Comparison of ENCODE assay signal across 9 mouse cellular contexts in the genomic region with DNA sequence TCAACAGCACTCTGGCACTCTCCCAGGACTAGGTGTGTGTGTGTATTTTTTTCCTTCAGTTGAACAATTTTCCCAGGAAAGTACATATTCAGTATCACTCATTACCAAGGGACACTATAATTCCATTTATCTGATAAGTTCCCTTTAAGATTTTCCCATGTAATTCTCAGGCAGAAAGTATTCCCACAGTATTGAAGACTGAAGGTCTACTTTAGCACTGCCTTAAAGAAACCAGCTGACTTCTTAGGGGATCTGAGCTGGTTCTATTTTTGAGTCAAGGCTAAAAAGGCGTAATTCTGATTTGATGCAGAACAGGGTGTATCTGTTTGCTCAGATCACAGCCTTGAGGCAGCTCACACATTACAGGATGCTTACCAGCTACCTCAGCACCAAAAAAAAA. TPM values are rescaled to one million over a fixed set of nuclear protein-coding genes. Genes with fewer than 3 reads are reported as not detected.
A peak's percentile ranks its signal among the peaks of the same experiment; 100 is the strongest.
DNase-seq lines count a peak whose midpoint lies in the region; ATAC-seq lines count a peak whose summit lies in the region.
"Had no signal": no experiment of that assay in that cellular context is flagged by ENCODE, and none has a peak within 500 bp of the region (broad histone marks: within the 10 kb centered on the region; RNA-seq: fewer than 3 reads in every experiment).

No protein-coding gene starts in this region.

- ATAC-seq in kidney, embryonic 16.5 days (ENCODE audit: low FRiP score, low TSS enrichment): no peak
- ATAC-seq in embryonic facial prominence, embryonic 11.5 days (replicated peaks; ENCODE audit: insufficient number of reproducible peaks, low FRiP score, low TSS enrichment, low read depth): no peak
- no peak for ATAC-seq in hindbrain, embryonic 16.5 days
- no peak for ATAC-seq in midbrain, embryonic 14.5 days (ENCODE audit: low FRiP score, low TSS enrichment)
- ATAC-seq: Patski had no signal

- peaks cover 24% of the 10 kb centered on the region for H3K4me1 ChIP-seq in kidney, embryonic 16.5 days (ENCODE audit: insufficient read depth, low read length)
- no peaks in the 10 kb centered on the region for H3K4me1 ChIP-seq in embryonic facial prominence, embryonic 11.5 days (ENCODE audit: control insufficient read depth, insufficient read depth, low read length)
- peaks cover 26% of the 10 kb centered on the region for H3K4me1 ChIP-seq in hindbrain, embryonic 16.5 days (ENCODE audit: control insufficient read depth, insufficient read depth, low read depth, low read length)
- peaks cover 35% of the 10 kb centered on the region for H3K4me1 ChIP-seq in midbrain, embryonic 14.5 days (ENCODE audit: control insufficient read depth, insufficient read depth, low read length)

- no peaks in the 10 kb centered on the region for H3K9me3 ChIP-seq in kidney, embryonic 16.5 days (ENCODE audit: low read length)
- H3K9me3 ChIP-seq in embryonic facial prominence, embryonic 11.5 days (replicated peaks; ENCODE audit: control insufficient read depth, low read length): no peaks in the 10 kb centered on the region
- H3K9me3 ChIP-seq in hindbrain, embryonic 16.5 days (ENCODE audit: control insufficient read depth, low read length): no peaks in the 10 kb centered on the region
- H3K9me3 ChIP-seq in midbrain, embryonic 14.5 days (ENCODE audit: control insufficient read depth, low read length): no peaks in the 10 kb centered on the region

- peak overlapping the region; percentile 58; the same call in 1 of the 2 replicates for H3K9ac ChIP-seq in kidney, embryonic 16.5 days (replicated peaks; ENCODE audit: low read length)
- H3K9ac ChIP-seq in embryonic facial prominence, embryonic 11.5 days (replicated peaks; ENCODE audit: low read length): no peak overlapping the region
- no peak overlapping the region for H3K9ac ChIP-seq in hindbrain, embryonic 16.5 days (ENCODE audit: low read depth, low read length)
- H3K9ac ChIP-seq in midbrain, embryonic 14.5 days (replicated peaks; ENCODE audit: low read length): peak overlapping the region; percentile 42; the same call in 1 of the 2 replicates

- H3K27ac ChIP-seq in kidney, embryonic 16.5 days (ENCODE audit: low read length): no peak overlapping the region
- no peak overlapping the region for H3K27ac ChIP-seq in embryonic facial prominence, embryonic 11.5 days (replicated peaks; ENCODE audit: low read depth, low read length)
- no peak overlapping the region for H3K27ac ChIP-seq in hindbrain, embryonic 16.5 days (ENCODE audit: low read depth, low read length)
- no peak overlapping the region for H3K27ac ChIP-seq in midbrain, embryonic 14.5 days (replicated peaks; ENCODE audit: low read depth, low read length)

- H3K27me3 ChIP-seq in kidney, embryonic 16.5 days (ENCODE audit: insufficient read depth, low read length): no peaks in the 10 kb centered on the region
- no peaks in the 10 kb centered on the region for H3K27me3 ChIP-seq in embryonic facial prominence, embryonic 11.5 days (ENCODE audit: control insufficient read depth, insufficient read depth, low read length)
- H3K27me3 ChIP-seq in hindbrain, embryonic 16.5 days (replicated peaks; ENCODE audit: control insufficient read depth, insufficient read depth, low read length): no peaks in the 10 kb centered on the region
- H3K27me3 ChIP-seq in midbrain, embryonic 14.5 days (ENCODE audit: control insufficient read depth, insufficient read depth, low read length): no peaks in the 10 kb centered on the region
- H3K27me3 ChIP-seq: Patski had no signal

- no peak for DNase-seq in kidney, adult 8-10 months
- DNase-seq in embryonic facial prominence, embryonic 11.5 days (ENCODE audit: low spot score): no peak
- no peak for DNase-seq in midbrain, embryonic 14.5 days
- no peak for DNase-seq in embryo, embryonic 11 days
- DNase-seq in B cell, adult 2 months: no peak
- DNase-seq in frontal cortex, postnatal 10 days (ENCODE audit: low spot score in 2 of 2): no peak

- WGBS in kidney, embryonic 16.5 days: 45% methylated on average over 1 of the region's 1 CpGs
- WGBS in embryonic facial prominence, embryonic 11.5 days: 76% methylated on average over 1 of the region's 1 CpGs
- WGBS in hindbrain, embryonic 16.5 days: 65% methylated on average over 1 of the region's 1 CpGs
- 45% methylated on average over 1 of the region's 1 CpGs for WGBS in midbrain, embryonic 14.5 days

- H3K36me3 ChIP-seq in kidney, embryonic 16.5 days (ENCODE audit: insufficient read depth, low read length): peaks cover 32% of the 10 kb centered on the region
- H3K36me3 ChIP-seq in embryonic facial prominence, embryonic 11.5 days (replicated peaks; ENCODE audit: control insufficient read depth, insufficient read depth, low read depth, low read length): no peaks in the 10 kb centered on the region; the same call in none of the 2 replicates
- peaks cover 10% of the 10 kb centered on the region for H3K36me3 ChIP-seq in hindbrain, embryonic 16.5 days (ENCODE audit: control insufficient read depth, insufficient read depth, low read length)
- peaks cover 28% of the 10 kb centered on the region for H3K36me3 ChIP-seq in midbrain, embryonic 14.5 days (ENCODE audit: control insufficient read depth, insufficient read depth, low read length)

- H3K4me3 ChIP-seq in kidney, embryonic 16.5 days (ENCODE audit: low read length): peak overlapping the region; percentile 40
- H3K4me3 ChIP-seq in embryonic facial prominence, embryonic 11.5 days (ENCODE audit: low read depth, low read length): peak overlapping the region; percentile 24
- peak overlapping the region; percentile 25 for H3K4me3 ChIP-seq in hindbrain, embryonic 16.5 days (ENCODE audit: low read length)
- H3K4me3 ChIP-seq in midbrain, embryonic 14.5 days (replicated peaks; ENCODE audit: low read depth, low read length): peak overlapping the region; percentile 26

- H3K4me2 ChIP-seq in kidney, embryonic 16.5 days (replicated peaks; ENCODE audit: low read depth, low read length): peak overlapping the region; percentile 57
- H3K4me2 ChIP-seq in embryonic facial prominence, embryonic 11.5 days (ENCODE audit: low read depth, low read length): peak overlapping the region; percentile 43
- H3K4me2 ChIP-seq in hindbrain, embryonic 16.5 days (ENCODE audit: low read length): peak overlapping the region; percentile 57
- peak overlapping the region; percentile 93 for H3K4me2 ChIP-seq in midbrain, embryonic 14.5 days (ENCODE audit: low read length)

RNA-seq across cellular contexts. Expression of gene Gm26566, which starts 2.9 kb away (rescaled TPM):
- 1.3 and 1.4 TPM in 2 replicates for polyA plus RNA-seq in kidney, embryonic 16.5 days (2015; fragmentation: Nextera tagmentation; extraction: Ambion mirVana)
- polyA plus RNA-seq in embryonic facial prominence, embryonic 11.5 days (2014; fragmentation: Nextera tagmentation; extraction: Ambion mirVana): 1.6 and 1.7 TPM in 2 replicates
- 1.3 and 1.5 TPM in 2 replicates for polyA plus RNA-seq in hindbrain, embryonic 16.5 days (2015; fragmentation: Nextera tagmentation; extraction: Ambion mirVana)
- polyA plus RNA-seq in midbrain, embryonic 14.5 days (2014; fragmentation: Nextera tagmentation; extraction: Ambion mirVana): 1.8 and 2.2 TPM in 2 replicates

RNA-seq across cellular contexts. Expression of gene Klhl9, which starts 3.5 kb away (rescaled TPM):
- 95.4 and 97.6 TPM in 2 replicates for polyA plus RNA-seq in kidney, embryonic 16.5 days (2015; fragmentation: Nextera tagmentation; extraction: Ambion mirVana)
- polyA plus RNA-seq in embryonic facial prominence, embryonic 11.5 days (2014; fragmentation: Nextera tagmentation; extraction: Ambion mirVana): 162 and 180 TPM in 2 replicates
- 90.3 and 104 TPM in 2 replicates for polyA plus RNA-seq in hindbrain, embryonic 16.5 days (2015; fragmentation: Nextera tagmentation; extraction: Ambion mirVana)
- polyA plus RNA-seq in midbrain, embryonic 14.5 days (2014; fragmentation: Nextera tagmentation; extraction: Ambion mirVana): 137 and 177 TPM in 2 replicates

RNA-seq across cellular contexts. Expression of gene Ifnab, which starts 27.6 kb away (rescaled TPM):
- not detected in 2 replicates for polyA plus RNA-seq in kidney, embryonic 16.5 days (2015; fragmentation: Nextera tagmentation; extraction: Ambion mirVana)
- not detected in 2 replicates for polyA plus RNA-seq in embryonic facial prominence, embryonic 11.5 days (2014; fragmentation: Nextera tagmentation; extraction: Ambion mirVana)
- not detected in 2 replicates for polyA plus RNA-seq in hindbrain, embryonic 16.5 days (2015; fragmentation: Nextera tagmentation; extraction: Ambion mirVana)
- polyA plus RNA-seq in midbrain, embryonic 14.5 days (2014; fragmentation: Nextera tagmentation; extraction: Ambion mirVana): not detected in 2 replicates
- polyA plus RNA-seq: Patski had no signal

RNA-seq across cellular contexts. Expression of gene Ifna2, which starts 35.0 kb away (rescaled TPM):
- polyA plus RNA-seq in kidney, embryonic 16.5 days (2015; fragmentation: Nextera tagmentation; extraction: Ambion mirVana): not detected in 2 replicates
- polyA plus RNA-seq in embryonic facial prominence, embryonic 11.5 days (2014; fragmentation: Nextera tagmentation; extraction: Ambion mirVana): not detected in 2 replicates
- not detected in 2 replicates for polyA plus RNA-seq in hindbrain, embryonic 16.5 days (2015; fragmentation: Nextera tagmentation; extraction: Ambion mirVana)
- not detected in 2 replicates for polyA plus RNA-seq in midbrain, embryonic 14.5 days (2014; fragmentation: Nextera tagmentation; extraction: Ambion mirVana)
- polyA plus RNA-seq: Patski had no signal

RNA-seq across cellular contexts. Expression of gene Gm13271, which starts 36.0 kb away (rescaled TPM):
- not detected in 2 replicates for polyA plus RNA-seq in kidney, embryonic 16.5 days (2015; fragmentation: Nextera tagmentation; extraction: Ambion mirVana)
- polyA plus RNA-seq in embryonic facial prominence, embryonic 11.5 days (2014; fragmentation: Nextera tagmentation; extraction: Ambion mirVana): not detected in 2 replicates
- polyA plus RNA-seq in hindbrain, embryonic 16.5 days (2015; fragmentation: Nextera tagmentation; extraction: Ambion mirVana): not detected in 2 replicates
- not detected in 2 replicates for polyA plus RNA-seq in midbrain, embryonic 14.5 days (2014; fragmentation: Nextera tagmentation; extraction: Ambion mirVana)
- polyA plus RNA-seq: Patski had no signal

Comparison
In these comparisons a context has a peak if more than half of its experiments do, and no peak if none do; other contexts are left out.
1. H3K4me2 ChIP-seq: peak in every context shown above with its lines; median percentile 93 in midbrain, embryonic 14.5 days; 57 in kidney, embryonic 16.5 days; 57 in hindbrain, embryonic 16.5 days; 43 in embryonic facial prominence, embryonic 11.5 days.
2. H3K9ac ChIP-seq: peak in kidney, embryonic 16.5 days (single experiment) and midbrain, embryonic 14.5 days (single experiment); none in embryonic facial prominence, embryonic 11.5 days (single experiment) and hindbrain, embryonic 16.5 days (single experiment).
3. Peak in every context shown above with its lines, with median percentiles within 50 percentile points of each other: H3K4me3 ChIP-seq.